Mouse (Mus musculus) ovary, postnatal 14 days (tissue): ENCODE measurements around the gene Ypel3.
A peak's percentile ranks its signal among the peaks of the same experiment; 100 is the strongest.

Experiments
- DNase-seq: peaks from one replicate; pipeline ENCODE4 v3.0.0; 2022; ENCODE audit warnings: low spot score

Gene Ypel3

DNA sequence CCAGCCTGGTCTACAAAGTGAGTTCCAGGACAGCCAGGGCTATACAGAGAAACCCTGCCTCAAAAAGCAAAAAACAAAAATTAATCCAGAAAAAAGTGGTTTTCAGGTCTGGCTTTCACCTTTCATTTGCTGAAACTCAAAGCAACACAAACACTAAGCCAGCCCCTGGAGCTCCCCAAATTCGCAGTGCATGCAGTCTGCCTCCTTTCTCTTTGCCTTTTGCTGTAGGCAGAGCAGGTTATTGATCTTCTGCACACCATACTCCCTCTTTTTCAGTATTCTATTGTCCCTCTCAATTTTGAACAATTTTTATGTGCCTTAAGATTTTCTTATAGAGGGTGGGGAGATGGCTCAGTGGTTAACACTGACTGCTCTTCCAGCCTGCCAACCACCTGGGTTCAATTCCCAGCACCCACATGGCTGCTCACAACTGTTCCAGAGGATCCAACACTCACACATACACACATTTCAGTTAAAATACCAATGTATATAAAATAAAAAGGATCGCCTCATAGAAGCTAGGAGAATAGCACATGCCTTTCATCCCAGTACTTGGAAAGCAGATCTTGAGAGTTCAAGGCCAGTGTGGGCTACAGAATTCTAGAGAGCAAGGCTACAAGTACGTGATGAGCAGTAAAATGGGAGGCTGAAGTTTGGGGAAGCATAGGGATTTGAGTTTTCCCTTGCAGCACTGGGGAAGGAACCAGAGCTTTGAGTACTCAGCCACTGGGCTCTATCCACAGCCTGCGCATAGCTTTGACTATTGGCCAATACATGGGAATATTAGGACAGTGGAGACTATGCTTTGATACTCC lies 16.9 kb downstream of the Ypel3 start:
- DNase-seq: no peak

- no peak for DNase-seq
These were observed 17.5 kb downstream of the Ypel3 start for GRCm38 (mm10) chr7:126794271-126794605.

DNA sequence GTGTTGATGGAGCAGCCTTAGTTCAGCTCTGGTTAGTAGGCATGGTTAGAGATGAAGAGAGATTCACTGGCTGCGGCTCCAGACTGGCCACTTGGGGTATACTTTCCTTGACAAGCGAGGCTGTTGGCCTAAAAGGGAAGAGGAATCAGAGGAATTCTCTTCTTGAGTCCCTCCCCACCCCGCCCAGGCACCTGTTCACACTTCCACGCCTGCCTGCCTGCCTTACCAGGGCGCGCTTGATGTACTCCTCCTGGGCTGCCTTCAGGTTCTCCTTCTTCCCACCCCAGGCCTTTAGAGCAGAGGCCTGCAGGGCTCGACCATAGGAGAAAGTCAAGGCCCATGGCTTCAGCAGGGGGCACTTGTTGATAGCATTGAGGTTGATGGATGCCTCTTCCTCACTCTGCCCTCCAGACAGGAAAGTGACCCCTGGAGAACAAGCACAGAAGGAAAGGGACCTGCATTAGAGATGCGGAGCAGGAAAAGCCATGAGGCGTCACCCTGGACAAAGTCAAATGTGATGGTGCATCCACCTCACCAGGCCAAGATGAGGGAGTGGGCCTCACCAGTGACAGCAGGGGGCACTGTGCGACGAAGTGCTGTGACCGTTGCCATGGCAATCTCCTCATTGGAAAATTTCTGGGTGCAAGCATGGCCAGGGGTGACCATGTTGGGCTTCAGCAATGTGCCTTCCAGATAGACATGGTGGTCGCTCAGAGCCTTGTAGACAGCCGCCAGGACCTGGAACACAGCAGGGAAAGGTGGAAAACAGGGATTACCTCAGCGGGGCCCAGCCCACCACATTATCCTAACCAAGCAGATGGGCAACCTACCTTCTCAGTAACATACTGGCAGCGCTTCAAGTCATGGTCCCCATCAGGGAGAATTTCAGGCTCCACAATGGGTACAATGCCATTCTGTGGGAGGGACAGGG lies 18.9 kb downstream of the Ypel3 start:
- DNase-seq: no peak

DNA sequence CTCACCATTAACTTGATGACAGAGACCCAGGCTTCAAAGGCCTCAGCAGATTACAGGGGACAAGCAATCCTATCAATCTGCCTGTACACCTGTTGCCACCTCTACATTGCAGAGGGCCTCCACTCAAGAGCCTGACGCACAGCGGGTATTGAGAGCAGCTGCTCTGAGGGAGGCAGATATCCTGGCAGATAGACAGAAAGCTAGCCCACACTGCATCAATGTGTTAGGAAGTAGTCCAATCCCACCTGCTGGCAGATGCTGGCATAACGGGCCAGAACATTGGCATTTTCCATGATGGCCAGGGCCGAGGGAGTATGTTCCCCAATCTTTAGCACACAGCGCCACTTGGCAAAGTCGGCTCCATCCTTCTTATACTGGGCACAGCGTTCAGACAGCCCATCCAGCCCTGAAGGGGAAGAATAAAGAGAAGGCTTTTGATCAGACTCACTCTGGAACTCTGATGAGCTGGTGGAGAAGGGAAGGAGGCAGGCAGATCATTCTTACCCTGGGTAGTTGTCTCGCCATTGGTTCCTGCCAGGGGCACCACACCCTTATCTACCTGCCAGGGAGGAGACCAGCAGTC lies 19.7 kb downstream of the Ypel3 start:
- no peak for DNase-seq

- no peak for DNase-seq
These were observed 20.8 kb downstream of the Ypel3 start, which contains the start of gene Fam57b for GRCm38 (mm10) chr7:126797411-126798126. Gene Fam57b, plus strand, starts transcription at chr7:126797668.

DNA sequence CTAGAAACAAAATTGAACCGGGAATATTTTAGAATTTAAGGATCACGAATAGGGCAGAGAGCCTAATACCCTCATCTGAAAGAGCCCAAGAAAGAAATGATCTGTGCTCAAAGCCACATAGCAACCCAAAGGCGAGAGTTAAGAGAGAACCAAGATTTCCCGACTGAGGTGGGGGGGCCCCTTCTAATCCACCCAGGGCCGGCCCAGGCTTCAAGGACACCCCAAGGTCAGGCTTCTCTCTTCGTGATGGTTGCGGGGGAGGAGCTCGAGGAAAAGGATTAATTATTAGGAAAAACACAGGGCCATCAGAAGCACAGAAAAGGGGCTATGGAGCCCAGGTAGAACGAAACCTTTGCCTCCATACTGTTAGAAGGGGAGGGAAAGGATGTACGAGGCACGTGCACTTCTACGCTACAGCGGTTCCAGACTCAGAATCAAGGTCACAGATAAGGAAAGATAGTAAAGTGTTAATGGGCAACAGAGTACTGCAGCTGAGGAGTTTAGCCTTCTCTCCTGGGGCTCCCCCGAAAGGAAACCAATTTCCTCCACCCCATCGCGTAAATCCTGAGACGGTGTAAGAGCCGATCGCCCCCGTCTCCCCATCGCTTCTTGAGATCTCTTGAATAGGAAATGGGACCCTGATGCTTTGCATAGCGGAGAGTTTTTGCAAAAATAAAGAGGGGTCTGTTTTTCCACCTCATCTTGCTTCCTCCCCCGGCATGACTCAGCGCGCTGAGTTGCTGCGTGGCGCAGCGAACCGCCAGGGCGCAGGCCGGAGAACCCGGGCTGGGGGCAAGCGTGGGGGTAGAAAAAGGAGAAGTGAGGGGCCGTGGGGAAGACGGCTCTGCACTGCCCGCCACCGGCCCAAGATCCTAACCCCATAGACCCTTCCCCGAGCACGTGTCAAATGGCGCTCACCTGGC lies 21.6 kb downstream of the Ypel3 start:
- no peak for DNase-seq

DNA sequence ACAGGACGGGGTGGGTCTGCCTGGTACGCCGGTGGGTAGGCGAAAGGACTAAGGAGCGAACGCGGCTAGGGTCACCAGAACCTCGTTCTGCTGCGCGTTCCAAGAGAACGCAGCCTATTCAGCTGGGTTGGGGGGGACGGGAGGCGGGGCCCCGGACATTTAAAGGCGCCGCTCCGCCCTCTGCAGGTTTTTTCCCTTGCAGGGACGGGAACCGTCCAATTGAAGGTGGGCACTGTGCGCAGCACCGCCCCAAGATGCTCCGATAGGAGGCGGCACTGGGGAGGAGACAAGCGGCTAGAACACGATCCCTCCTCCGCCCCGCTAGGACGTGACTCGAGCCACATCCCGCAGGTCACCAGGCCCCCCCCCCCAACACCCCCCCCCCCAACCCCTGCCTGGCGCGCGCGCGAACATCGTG lies 22.3 kb downstream of the Ypel3 start:
- DNase-seq: peak; percentile 89

DNA sequence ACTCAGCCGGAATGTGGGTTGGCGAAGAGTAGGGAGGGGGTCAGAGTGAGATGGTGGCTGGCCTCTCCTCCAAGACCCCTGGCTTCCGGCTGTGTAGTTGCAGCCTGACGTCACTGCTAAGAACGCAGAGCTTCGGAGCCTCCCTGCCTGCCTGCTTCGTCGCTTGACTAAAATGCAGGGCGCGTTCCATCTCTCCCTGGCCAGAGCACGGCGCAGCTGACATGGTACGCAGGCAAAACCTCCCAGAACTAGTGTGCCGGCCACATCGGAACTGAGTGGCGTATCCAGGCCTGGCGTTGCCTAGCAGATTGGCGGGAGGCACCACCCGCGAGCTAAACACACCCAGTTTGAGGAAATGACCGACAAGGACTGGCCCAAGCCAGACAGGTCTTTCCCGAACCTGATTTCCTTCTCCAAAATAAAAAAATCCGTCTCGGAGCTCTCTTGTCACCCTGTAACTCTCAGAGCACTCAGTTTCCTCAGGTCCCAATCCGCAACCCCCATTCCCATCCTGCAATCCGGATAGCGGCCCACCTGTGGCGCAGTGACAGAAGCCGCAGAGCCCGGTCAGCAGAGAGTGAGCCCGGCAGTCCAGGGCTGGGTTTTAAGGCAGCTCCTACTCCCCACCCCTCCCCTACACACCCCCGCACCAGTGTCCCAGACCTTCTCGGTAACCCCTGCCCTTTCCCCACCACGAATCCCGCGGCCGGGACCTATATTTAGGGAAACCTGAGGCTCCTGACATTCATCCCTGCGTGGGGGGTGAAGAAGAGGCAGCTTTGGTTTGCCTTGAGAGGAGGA lies 22.9 kb downstream of the Ypel3 start:
- no peak for DNase-seq

DNA sequence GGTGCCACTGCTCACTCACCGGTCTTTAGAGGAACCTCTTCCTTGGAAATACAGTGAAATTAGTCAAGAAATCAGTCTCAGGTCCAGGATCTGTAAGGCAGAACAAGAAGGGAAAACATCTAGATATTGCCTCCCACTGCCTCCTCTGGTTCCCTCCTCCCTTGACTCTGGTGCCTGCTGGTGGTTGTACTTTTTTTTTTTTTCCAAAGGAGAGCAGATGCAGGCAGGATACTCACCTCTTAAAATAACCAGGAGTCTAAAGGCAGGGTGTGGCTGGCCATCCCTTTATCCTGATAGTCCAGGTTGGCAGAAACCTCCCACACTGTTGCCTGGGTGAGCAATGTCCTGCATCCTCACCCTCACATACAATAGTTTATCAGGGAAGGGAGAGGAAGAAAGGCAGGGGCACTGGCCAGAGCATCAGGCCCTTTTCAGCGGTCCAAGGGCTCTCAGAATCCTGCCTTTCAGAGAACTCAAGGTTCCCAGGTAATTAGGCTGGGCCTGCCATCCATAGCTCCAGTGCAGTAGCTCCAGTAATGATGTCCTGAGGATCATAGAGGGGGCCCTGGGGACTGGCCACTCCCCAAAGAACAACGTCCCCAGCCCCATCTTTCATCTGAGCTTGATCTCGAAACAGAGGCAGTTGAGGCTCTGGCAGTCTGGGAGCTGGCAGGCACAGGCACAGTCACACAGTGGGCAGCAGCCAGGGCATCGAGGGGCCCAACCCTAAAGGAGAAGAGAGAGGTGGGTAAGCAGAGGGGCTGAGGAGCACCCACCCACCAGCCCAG lies 23.7 kb downstream of the Ypel3 start:
- DNase-seq: no peak

DNA sequence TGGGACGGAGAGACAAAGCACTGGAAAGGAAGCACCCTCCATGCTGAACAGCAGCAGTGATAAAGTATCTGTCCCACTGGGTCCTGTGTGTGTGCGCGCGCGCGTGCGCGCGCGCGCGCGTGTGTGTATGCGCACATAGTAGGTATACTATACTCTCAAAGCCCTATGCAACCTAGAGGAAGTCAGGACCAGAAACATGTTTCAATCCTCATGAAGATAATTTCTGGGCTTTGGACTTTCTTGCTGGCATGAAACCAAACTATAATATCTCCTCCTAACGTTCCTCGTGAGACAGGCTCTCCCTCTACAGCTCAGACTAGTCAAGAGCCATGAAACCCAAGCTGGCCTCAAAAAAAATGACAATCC lies 24.3 kb downstream of the Ypel3 start:
- no peak for DNase-seq

DNA sequence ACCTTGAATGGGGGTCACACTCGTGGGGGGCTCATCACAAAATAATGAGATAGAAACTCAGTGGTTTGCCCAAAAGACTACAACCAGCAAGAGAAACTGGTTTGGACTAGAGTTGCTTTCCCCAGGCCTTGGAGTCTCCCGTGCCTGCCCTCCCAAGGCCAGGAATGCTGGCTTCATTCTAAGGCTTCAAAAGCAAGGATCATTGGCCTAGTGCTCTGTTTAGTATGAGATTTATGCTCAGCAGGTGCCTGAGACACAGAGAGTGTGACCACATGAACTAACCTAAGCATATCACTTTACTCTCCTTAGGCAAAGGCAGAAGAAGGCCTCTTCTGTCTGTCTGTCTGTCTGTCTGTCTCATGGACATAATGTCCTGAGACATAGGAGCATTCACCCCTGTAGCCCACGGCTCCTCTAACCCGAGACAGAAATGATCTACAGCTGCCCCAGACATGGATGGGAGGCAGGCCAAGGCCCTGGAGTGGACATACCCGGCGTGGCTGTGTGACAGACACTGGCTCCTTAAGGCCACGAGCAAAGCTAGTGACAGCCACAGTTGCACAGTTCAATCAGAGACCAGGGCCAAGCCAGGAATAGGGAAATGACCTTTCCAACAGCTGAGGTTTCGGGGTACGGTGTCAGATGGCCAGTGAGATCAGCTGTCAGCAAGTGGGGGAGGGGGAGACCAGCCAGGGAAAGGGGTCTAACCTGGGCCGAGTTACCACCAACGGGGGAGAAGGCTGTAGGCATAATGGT lies 25.6 kb downstream of the Ypel3 start:
- DNase-seq: no peak

DNA sequence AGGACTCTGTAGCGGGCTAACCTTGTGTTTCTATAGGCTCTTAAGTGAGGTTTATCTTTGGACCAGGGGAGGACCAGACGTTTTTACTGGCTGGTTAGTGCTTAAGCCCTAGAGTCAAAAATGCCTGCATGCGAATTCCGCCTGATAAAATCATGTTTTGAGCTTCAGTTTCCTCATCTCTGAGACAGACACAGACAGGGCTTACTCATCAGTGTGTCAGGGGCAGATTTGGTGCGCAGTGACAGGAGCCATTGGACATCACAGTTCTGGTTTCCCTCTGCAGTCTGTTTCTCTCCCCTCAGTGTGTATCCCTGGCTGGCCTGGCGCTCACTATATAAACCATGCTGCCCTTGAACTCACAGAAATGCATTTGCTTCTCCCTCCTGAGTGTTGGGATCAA lies 26.4 kb downstream of the Ypel3 start:
- DNase-seq: no peak

- no peak for DNase-seq
These were observed 27.0 kb downstream of the Ypel3 start for GRCm38 (mm10) chr7:126803751-126804150.

- DNase-seq: no peak
These were observed 30.2 kb downstream of the Ypel3 start for GRCm38 (mm10) chr7:126806956-126807355.

DNA sequence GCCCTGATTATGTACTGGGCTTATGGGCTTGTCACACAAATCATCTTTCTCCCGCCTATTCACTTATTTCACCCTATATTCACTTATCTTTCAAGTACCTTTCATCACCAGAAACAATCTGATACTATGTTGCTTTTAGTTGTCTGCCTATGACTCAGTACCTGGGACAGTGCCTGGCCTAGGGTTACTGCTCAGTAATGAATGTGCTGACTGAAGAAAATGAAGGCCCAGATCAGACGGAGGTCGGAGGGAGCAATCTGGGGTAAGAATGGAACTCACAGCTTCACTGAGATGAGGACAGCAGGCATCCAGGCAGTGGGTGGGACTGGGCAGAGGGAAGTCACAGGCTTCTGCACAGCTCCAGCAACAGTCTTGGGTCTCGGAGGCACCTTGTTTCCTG lies 30.6 kb downstream of the Ypel3 start:
- DNase-seq: no peak

- peak; percentile 83 for DNase-seq
These were observed 32.1 kb downstream of the Ypel3 start for GRCm38 (mm10) chr7:126808703-126809455.

DNA sequence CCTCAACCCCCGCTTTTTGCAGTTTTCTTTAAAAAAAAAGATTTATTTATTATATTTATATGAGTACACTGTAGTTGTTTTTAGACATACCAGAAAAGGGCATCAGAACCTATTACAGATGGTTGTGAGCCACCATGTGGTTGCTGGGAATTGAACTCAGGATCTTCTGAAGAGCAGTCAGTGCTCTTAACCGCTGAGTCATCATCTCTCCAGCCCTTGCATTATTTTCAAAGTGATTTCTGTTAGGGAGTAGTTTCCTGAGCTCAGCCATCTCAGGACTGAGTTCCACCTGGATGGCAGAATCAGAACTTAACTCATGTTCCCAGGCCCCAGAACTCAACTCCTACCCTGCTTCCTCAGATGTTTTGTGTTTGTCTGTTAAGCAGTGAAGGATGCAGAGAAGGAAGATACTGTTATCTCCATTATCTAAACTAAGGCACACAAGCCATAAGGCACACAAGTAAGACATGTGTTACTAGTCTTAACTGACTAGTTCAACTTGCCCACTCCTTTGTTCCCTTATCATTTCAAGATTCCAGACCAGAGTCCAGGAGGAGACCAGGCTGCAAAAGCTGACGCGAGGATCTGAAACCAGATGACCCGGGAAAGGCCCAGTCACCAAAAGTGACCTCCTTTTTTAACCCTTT lies 33.1 kb downstream of the Ypel3 start:
- DNase-seq: no peak
